Mouse (Mus musculus): Measurements from ENCODE around the gene Zmiz1.

Gene Zmiz1

DNA sequence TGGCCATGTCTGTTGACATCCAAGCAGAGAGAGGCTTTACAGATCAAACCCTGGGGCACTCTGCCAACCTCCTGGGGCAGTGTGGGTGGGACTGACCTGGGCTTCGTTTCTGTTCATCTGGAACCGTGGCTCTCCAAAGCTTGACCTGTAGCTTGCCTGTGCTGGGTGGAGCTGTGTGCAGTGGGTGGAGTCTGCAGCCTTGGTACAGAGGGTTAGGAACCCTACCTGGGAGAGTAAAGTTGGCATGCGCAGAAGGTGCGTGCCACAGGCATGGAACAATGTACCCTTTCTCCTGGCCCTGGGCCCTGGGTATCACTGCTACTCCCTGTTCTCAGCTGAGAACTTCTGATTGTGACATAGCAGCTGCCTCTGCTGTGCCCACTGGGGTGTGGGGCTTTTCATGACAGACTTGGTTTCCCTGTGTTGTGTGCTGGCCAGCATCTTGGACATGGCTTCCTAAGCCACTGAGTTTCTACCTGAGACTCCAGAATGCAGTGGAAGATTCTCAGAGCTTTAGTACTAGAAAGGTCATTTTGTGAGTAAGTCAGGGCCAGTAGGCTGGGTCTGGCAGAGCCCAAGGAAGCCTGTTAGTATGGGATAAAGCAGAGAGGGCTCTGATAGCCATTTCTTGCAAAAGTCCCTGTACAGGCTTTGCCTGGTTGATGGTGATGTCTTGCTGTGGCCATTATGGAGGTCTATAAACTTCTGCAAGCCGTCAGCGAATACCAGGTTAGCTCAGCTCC lies 30.5 kb downstream of the Zmiz1 start:
- DNase-seq (ENCODE audit: low read depth, low spot score): no peak

- no peak for DNase-seq (ENCODE audit: low read depth, low spot score)
Measured at GRCm38 (mm10) chr14:25491961-25492360, 33.0 kb downstream of the Zmiz1 start.

DNA sequence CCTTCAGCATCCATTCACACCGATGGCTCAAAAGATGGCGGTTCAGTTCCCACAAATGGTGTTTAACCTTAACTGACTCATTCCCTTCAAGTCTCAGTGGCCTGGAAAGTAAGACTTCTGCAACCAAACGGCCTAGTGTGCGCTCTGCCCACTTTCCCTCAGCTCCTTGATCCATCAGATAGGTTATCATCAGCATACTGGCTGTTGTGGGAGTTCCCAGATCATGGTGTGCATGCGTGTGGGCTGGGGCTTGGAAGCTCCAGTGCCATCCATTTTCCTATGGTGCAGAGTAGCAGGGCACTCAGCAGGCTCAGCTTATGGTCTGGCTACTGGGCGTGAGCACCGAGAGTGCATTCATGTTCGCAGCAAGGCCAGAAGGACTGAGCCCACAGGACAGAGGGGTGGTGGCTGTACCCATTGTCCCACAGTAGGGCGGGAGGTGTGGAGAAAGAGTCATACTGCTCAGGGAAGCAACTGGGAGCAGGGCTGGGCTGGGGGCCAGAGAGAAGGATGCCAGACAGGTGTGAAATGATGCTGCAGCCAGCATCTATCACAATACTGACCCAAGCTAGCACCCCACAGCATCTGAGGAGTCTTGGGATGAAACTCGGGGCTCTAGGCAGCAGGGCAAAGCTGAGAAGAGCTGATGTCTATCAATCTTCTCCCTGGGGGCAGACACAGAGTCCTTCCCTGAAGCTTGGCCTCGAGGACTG lies 33.7 kb downstream of the Zmiz1 start:
- no peak for DNase-seq (ENCODE audit: low read depth, low spot score)

GRCm38 (mm10) chr14:25493301-25494241 lies 34.6 kb downstream of the Zmiz1 start:
- no peak for DNase-seq (ENCODE audit: low read depth, low spot score)

DNA sequence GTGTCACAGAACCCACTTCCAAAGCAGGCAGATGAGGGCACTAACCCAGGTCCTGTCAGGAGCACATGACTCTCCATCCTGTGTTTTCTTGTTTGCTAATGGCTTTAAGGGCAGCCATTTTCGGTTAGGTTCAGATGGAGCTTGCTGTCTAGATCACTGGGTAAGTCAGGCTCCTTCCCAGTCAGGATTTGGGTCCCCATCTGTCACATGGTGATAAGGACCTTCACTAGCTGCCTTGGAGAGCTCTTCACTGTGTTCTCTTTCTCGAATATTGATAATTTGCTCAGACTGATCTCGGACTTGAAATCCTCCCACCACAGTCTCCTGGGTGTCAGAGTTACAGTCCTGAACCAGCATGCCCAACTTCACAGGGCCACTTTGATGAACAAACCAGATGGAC lies 35.8 kb downstream of the Zmiz1 start:
- DNase-seq (ENCODE audit: low read depth, low spot score): no peak

DNA sequence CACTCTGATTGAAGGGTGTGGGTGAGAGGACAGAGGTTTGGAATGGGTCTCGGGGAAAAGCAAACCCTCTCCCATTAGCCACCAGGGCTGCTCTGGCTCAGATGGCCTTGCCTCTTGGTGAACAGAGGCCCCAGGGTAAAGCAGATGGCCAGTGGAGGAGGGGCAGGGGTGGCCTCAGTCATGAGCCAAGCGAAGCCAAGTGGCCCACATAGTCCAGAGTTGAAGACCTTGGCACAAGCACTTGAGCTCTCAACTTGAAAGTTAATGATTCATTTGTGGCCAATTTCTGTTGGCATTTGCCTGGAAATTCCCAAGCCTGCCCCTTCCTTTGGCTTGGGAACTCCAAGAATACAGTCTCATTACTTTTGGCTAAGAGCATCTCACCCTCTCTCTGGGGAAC lies 37.1 kb downstream of the Zmiz1 start:
- DNase-seq (ENCODE audit: low read depth, low spot score): no peak

DNA sequence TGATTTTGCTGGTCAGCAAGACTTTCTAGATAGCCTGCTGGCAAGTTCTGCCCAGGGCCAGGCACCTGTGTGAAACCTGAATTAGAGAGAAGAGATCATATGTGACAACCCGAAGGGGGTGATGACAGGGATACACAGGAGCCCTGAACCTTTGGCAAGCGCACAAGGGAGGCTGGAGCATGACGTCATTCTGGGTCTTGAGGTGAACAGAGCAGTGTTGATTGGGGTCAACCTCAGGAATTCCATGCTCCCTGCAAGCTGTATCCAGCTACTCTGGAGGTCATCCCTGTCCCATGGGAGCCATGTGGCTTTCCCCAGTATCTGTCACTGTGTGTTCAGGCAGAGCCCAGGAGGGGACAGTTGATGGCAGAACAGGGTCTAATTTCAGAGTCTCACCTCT lies 38.0 kb downstream of the Zmiz1 start:
- DNase-seq (ENCODE audit: low read depth, low spot score): no peak

DNA sequence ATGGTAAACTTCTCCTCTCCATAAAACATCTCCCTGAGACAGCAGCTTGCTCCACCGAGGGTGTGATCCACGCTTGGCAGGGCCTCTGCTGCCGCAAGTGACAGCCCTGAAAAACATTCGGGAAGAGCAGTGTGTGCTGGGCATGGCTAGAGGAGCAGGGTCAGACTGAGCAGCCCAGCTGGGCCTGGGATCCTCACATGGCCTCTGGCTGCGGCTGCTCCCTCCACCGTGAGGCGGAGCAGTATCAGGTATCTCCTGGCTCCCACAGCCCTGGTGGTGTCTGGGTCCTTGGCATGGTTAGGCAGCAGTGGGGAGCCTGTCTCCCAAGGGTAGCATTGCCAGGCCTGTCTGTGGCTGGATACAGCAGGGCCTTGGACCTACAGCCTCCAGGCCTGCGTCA lies 38.6 kb downstream of the Zmiz1 start:
- DNase-seq (ENCODE audit: low read depth, low spot score): no peak

GRCm38 (mm10) chr14:25498367-25498766 lies 39.4 kb downstream of the Zmiz1 start:
- DNase-seq (ENCODE audit: low read depth, low spot score): no peak

DNA sequence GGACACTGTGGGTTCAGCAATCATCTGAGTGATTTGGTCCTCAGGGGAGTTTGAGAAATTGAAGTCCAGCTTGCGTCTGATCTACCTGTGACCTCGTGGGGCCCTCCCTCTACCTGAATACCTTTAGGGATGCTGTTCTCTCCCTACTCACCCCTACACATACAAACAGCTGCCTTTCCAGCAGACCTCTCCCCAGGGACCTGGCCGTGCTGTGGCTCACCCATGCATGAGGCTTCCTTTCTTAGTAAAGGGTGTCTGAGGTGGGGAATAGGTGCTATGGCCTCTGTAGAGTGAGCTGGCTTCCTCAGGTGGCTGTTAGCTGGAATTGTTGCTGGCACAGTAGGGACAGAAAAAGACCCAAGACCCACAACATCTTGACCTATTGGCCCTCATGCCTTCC lies 40.5 kb downstream of the Zmiz1 start:
- no peak for DNase-seq (ENCODE audit: low read depth, low spot score)

- DNase-seq (ENCODE audit: low read depth, low spot score): peak; percentile 18
Measured at GRCm38 (mm10) chr14:25500511-25501120, 41.6 kb downstream of the Zmiz1 start.

DNA sequence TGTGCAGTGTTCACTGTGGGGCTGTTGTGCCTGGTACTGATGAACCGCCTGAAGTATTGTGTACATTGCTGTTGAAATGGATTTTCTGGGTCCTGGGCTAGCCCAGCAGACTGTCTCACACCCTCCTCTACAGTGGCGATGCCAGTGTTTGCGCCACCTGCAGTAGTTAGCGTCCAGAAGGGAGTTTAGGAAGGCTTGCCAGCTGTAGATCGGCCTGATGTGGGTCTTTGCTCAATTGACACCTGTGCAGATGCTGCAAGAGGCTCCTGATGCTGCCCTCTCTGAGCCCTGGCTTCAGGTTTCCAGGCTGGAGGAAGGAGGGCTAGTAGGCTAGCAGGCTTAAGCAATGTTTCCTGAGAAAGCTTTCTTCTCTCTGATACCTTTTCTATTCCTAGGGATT lies 42.5 kb downstream of the Zmiz1 start:
- DNase-seq (ENCODE audit: low read depth, low spot score): no peak

DNA sequence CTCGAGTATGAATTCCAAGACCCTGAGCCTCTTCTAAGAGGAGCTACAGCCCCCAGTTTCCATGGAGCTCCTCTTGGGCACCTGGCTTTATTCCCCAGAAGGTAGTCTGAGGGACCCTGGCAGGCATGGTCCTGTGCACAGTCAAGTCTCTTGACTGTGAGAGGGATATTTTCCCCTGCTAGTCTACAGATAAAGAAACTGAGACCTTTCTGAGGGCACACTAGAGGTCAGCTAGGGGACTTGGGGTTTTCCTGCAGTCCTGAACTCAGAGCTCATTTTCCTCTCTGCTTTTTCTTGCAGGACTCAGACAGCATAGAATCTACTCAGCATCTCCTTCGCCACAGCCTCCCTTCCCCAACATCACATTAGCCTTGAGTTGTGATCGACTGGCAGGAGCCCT lies 43.4 kb downstream of the Zmiz1 start:
- no peak for DNase-seq (ENCODE audit: low read depth, low spot score)

DNA sequence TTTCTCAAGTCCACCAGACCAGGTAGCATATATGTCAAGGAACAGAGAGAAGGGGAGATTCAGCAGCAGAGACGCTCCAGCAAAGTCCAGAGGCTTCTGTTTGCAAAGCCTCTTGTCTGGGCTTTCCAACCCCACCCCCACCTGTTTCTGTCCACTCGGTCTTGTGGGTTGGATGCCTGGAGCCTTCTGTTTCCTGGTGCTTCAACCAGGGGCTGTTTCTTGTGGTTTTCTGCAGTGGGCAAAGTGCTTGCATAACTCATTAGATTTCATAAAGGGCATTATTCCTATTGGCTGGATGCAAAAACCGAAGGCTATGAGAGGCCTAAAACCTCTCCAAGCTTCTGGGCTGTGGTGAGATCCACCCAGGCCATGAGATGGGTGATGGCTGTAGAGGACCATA lies 45.3 kb downstream of the Zmiz1 start:
- DNase-seq (ENCODE audit: low read depth, low spot score): no peak

GRCm38 (mm10) chr14:25505201-25505671 lies 46.3 kb downstream of the Zmiz1 start:
- no peak for DNase-seq (ENCODE audit: low read depth, low spot score)

GRCm38 (mm10) chr14:25508111-25508756 lies 49.2 kb downstream of the Zmiz1 start:
- no peak for DNase-seq (ENCODE audit: low read depth, low spot score)

DNA sequence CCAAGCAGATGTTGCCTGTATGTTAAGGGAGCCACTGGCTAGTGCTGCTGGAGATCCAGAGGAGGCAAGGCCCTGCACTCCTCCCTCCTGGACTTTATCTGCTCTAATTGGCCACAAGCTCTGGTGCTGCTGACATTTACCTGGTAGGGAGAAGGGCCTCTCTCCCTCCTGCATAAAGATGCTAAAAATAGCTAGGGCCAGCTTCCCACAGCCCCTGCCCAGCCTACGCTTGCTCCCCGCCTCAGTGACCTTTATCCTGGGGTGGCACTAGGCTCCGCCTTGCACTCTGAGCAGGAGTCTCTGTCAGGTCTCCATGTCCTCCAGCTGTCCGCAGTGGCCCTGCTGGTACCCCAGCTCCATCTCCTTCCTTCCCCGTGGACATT lies 49.8 kb downstream of the Zmiz1 start:
- no peak for DNase-seq (ENCODE audit: low read depth, low spot score)

- no peak for DNase-seq (ENCODE audit: low read depth, low spot score)
Measured at GRCm38 (mm10) chr14:25509450-25510129, 50.6 kb downstream of the Zmiz1 start.

DNA sequence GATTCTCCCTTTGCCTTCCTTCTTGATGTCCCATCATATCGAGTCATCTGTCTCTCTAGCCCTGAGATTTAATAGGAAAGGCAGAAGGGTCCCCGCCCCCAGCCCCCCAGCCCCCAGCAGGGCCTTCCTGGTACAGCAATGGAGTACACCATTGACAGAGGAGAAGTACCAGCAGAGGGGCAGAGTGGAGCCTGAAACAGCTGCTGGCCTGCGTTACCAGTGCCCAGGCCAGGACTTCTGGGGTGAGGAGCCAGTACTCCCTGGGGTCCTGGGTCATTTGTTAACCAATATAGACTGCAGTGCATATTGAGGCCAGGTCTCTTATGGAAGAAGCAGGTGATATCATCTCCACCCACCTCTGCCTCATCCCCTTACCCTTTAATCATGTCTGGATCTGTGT lies 51.4 kb downstream of the Zmiz1 start:
- DNase-seq (ENCODE audit: low read depth, low spot score): no peak

- no peak for DNase-seq (ENCODE audit: low read depth, low spot score)
Measured at GRCm38 (mm10) chr14:25510987-25511386, 52.0 kb downstream of the Zmiz1 start.

DNA sequence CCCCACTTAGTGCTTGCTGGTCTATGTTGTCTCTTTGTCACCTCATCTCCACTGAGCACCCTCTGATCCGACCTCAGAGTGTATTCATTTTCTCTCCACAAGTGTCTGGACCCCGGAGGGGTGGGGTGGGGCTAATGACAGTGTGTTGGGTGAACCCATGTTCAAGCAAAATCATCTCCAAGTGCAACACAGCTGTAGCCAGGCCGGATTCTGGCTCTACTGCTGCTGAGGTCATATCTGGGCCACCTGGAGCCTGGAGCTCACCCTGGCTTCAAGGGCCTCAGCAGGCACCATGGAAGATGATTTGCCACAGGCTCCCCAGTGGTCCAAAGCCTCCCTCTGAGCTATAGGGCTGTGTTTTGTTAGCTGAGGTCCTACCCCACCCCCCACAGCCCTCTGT lies 52.6 kb downstream of the Zmiz1 start:
- no peak for DNase-seq (ENCODE audit: low read depth, low spot score)
